Mouse (Mus musculus) heart, embryonic 10.5 days (tissue): Measurements from ENCODE around the gene Mief1. TPM values are rescaled to one million over a fixed set of nuclear protein-coding genes. Genes with fewer than 3 reads are reported as not detected.

ENCODE experiments used
- DNase-seq: peaks from one replicate; pipeline ENCODE4 v3.0.0-alpha.2; 2017; ENCODE audit warnings: low spot score
- H3K27ac ChIP-seq: fragments of 300-500 bp; sonication (generic); 2 replicates; pipeline ENCODE4 v1.5.1; 2016; ENCODE audit warnings: mild to moderate bottlenecking
- H3K27me3 ChIP-seq: fragments of 300-500 bp; sonication (generic); 2 replicates; pipeline ENCODE4 v1.6.1; 2016; ENCODE audit warnings: mild to moderate bottlenecking; ENCODE audit not compliant: poor library complexity, insufficient read depth, severe bottlenecking
- H3K36me3 ChIP-seq: fragments of 300-500 bp; sonication (generic); 2 replicates; pipeline ENCODE4 v1.6.1; 2016; ENCODE audit warnings: mild to moderate bottlenecking, moderate library complexity
- H3K4me1 ChIP-seq: fragments of 300-500 bp; sonication (generic); 2 replicates; pipeline ENCODE4 v1.6.1; 2016; ENCODE audit warnings: mild to moderate bottlenecking
- H3K4me3 ChIP-seq: fragments of 300-500 bp; sonication (generic); 2 replicates; pipeline ENCODE4 v1.5.1; 2016; ENCODE audit warnings: mild to moderate bottlenecking, moderate library complexity
- H3K9me3 ChIP-seq: fragments of 300-500 bp; sonication (generic); 2 replicates; pipeline ENCODE4 v1.6.1; 2016; ENCODE audit warnings: mild to moderate bottlenecking, moderate library complexity
- WGBS: fragments of 180-500 bp; shearing (Covaris S2); methylation state at CpG from one replicate; pipeline ENCODE4 v1.1.7; 2016; 5-methylcytosine and 5-hydroxymethylcytosine counted together
- polyA plus RNA-seq: library from polyadenylated mRNA; unstranded; fragments of >200 nt; fragmentation: Nextera tagmentation; extraction: Ambion mirVana; gene quantifications from 2 replicates; pipeline ENCODE4 v1.2.1, GENCODE M21; 2016

Gene Mief1
- polyA plus RNA-seq, 1 experiment from 2014 or later = 31.0 TPM

GRCm38 (mm10) chr15:80258240-80259170 is 24.7 kb downstream of the Mief1 start:
- H3K27me3 ChIP-seq = no peaks in the 10 kb centered on the region
- peaks cover 44% of the 10 kb centered on the region for H3K36me3 ChIP-seq
- DNase-seq = peak; percentile 91
- peaks cover 42% of the 10 kb centered on the region for H3K4me1 ChIP-seq
- H3K9me3 ChIP-seq = no peaks in the 10 kb centered on the region
- H3K27ac ChIP-seq = peak overlapping the region; percentile 67; the same call in 1 of the 2 replicates
- no peak overlapping the region; the same call in 1 of the 2 replicates for H3K4me3 ChIP-seq
- 54% methylated on average over 11 of the region's 11 CpGs for WGBS

- WGBS = 77% methylated on average over 8 of the region's 8 CpGs
- Histone ChIP-seq H3K9me3 (no peaks in the 10 kb centered on the region), H3K27ac (no peak overlapping the region), H3K4me3 (no peak overlapping the region), H3K4me1 (peaks cover 33% of the 10 kb centered on the region), H3K36me3 (peaks cover 44% of the 10 kb centered on the region), H3K27me3 (no peaks in the 10 kb centered on the region)
- no peak for DNase-seq
These were observed 25.7 kb downstream of the Mief1 start for GRCm38 (mm10) chr15:80259406-80260045.

- 15% methylated on average over 3 of the region's 3 CpGs for WGBS
These were observed 26.9 kb downstream of the Mief1 start for GRCm38 (mm10) chr15:80260677-80261076.

GRCm38 (mm10) chr15:80261100-80261499 is 27.3 kb downstream of the Mief1 start:
- no peak overlapping the region for H3K27ac ChIP-seq
- H3K36me3 ChIP-seq = peaks cover 43% of the 10 kb centered on the region
- no peak for DNase-seq
- no peak overlapping the region for H3K4me3 ChIP-seq
- H3K9me3 ChIP-seq = no peaks in the 10 kb centered on the region
- H3K4me1 ChIP-seq = peaks cover 32% of the 10 kb centered on the region
- no peaks in the 10 kb centered on the region for H3K27me3 ChIP-seq
- WGBS = 82% methylated on average over 7 of the region's 7 CpGs

More at GRCm38 (mm10) chr15:80260677-80261076, 26.9 kb downstream of the Mief1 start:
- Histone ChIP-seq H3K4me1 (peaks cover 32% of the 10 kb centered on the region), H3K4me3 (no peak overlapping the region), H3K36me3 (peaks cover 44% of the 10 kb centered on the region), H3K27me3 (no peaks in the 10 kb centered on the region), H3K27ac (no peak overlapping the region), H3K9me3 (no peaks in the 10 kb centered on the region)
- DNase-seq = peak; percentile 91

GRCm38 (mm10) chr15:80263610-80264575 is 30.1 kb downstream of the Mief1 start, which contains the start of gene Rps19bp1:
TSS of gene Rps19bp1 (minus strand) at chr15:80264315.
- Histone ChIP-seq H3K27ac (peak within 1 kb of the TSS; percentile 92), H3K4me3 (peak within 1 kb of the TSS; percentile 99), H3K4me1 (peaks cover 14% of the 10 kb centered on the region), H3K36me3 (peaks cover 19% of the 10 kb centered on the region), H3K9me3 (no peaks in the 10 kb centered on the region), H3K27me3 (no peaks in the 10 kb centered on the region)
- WGBS = 1% methylated on average over 66 of the region's 66 CpGs
- DNase-seq = peak; percentile 97

GRCm38 (mm10) chr15:80266281-80266680 is 32.5 kb downstream of the Mief1 start:
- DNase-seq = peak; percentile 88
- WGBS = 1% methylated on average over 2 of the region's 2 CpGs
- no peaks in the 10 kb centered on the region for H3K36me3 ChIP-seq
- H3K4me1 ChIP-seq = peaks cover 14% of the 10 kb centered on the region
- H3K27ac ChIP-seq = no peak overlapping the region
- peaks cover 7% of the 10 kb centered on the region; the same call in 1 of the 2 replicates for H3K9me3 ChIP-seq
- H3K27me3 ChIP-seq = no peaks in the 10 kb centered on the region
- no peak overlapping the region for H3K4me3 ChIP-seq

GRCm38 (mm10) chr15:80271858-80272396 is 38.1 kb downstream of the Mief1 start:
- Histone ChIP-seq H3K4me3 (no peak overlapping the region), H3K9me3 (peaks cover 7% of the 10 kb centered on the region; the same call in 1 of the 2 replicates), H3K4me1 (no peaks in the 10 kb centered on the region), H3K27ac (no peak overlapping the region), H3K27me3 (peaks cover 32% of the 10 kb centered on the region; the same call in 1 of the 2 replicates), H3K36me3 (no peaks in the 10 kb centered on the region)
- DNase-seq = no peak
- WGBS = 75% methylated on average over 3 of the region's 3 CpGs

GRCm38 (mm10) chr15:80277107-80277506 is 43.3 kb downstream of the Mief1 start:
- Histone ChIP-seq H3K4me1 (no peaks in the 10 kb centered on the region), H3K36me3 (no peaks in the 10 kb centered on the region), H3K27me3 (peaks cover 63% of the 10 kb centered on the region), H3K9me3 (no peaks in the 10 kb centered on the region), H3K4me3 (no peak overlapping the region), H3K27ac (no peak overlapping the region)
- no peak for DNase-seq
- 35% methylated on average over 9 of the region's 9 CpGs for WGBS

GRCm38 (mm10) chr15:80277625-80278024 is 43.8 kb downstream of the Mief1 start:
- peak; percentile 88 for DNase-seq
- H3K4me1 ChIP-seq = no peaks in the 10 kb centered on the region
- H3K27ac ChIP-seq = no peak overlapping the region
- WGBS = 1% methylated on average over 6 of the region's 6 CpGs
- H3K36me3 ChIP-seq = no peaks in the 10 kb centered on the region
- no peaks in the 10 kb centered on the region for H3K9me3 ChIP-seq
- H3K27me3 ChIP-seq = peaks cover 64% of the 10 kb centered on the region
- H3K4me3 ChIP-seq = no peak overlapping the region

GRCm38 (mm10) chr15:80278121-80278759 is 44.4 kb downstream of the Mief1 start:
- Histone ChIP-seq H3K9me3 (no peaks in the 10 kb centered on the region), H3K27me3 (peaks cover 70% of the 10 kb centered on the region), H3K27ac (no peak overlapping the region), H3K4me1 (no peaks in the 10 kb centered on the region), H3K36me3 (no peaks in the 10 kb centered on the region), H3K4me3 (no peak overlapping the region)
- DNase-seq = no peak
- 38% methylated on average over 5 of the region's 5 CpGs for WGBS

GRCm38 (mm10) chr15:80279053-80279452 is 45.2 kb downstream of the Mief1 start:
- no peak for DNase-seq
- Histone ChIP-seq H3K4me3 (no peak overlapping the region), H3K27me3 (peaks cover 70% of the 10 kb centered on the region), H3K27ac (no peak overlapping the region), H3K9me3 (no peaks in the 10 kb centered on the region), H3K4me1 (no peaks in the 10 kb centered on the region), H3K36me3 (no peaks in the 10 kb centered on the region)
- WGBS = 72% methylated on average over 2 of the region's 2 CpGs
